Mouse (Mus musculus) megakaryocyte, adult 5-6 weeks (primary cell): ENCODE data around the gene Glyctk. TPM values are rescaled to one million over a fixed set of nuclear protein-coding genes. Genes with fewer than 3 reads are reported as not detected.
"Not testable (repeated sequence)": the region's sequence is repeated elsewhere in the genome, so short reads cannot be mapped to it uniquely, and the experiment has no call there.

Source experiments
- ATAC-seq: 2 replicates; pipeline ENCODE4 v1.8.0; 2016; ENCODE audit warnings: mild to moderate bottlenecking, inconsistent platforms; ENCODE audit not compliant: poor library complexity, severe bottlenecking
- total RNA-seq, 2 experiments: library from RNA; stranded (forward) in 1 of 2; stranded (reverse) in 1 of 2; fragments of 153-499, 151-499 nt in 1 of 2; fragments of 221-1000, 200-1000 nt in 1 of 2; gene quantifications; 2 replicates each; pipeline versions ENCODE4 v1.2.3 to v1.2.4; 2015 to 2017

Gene Glyctk
- total RNA-seq, 2 experiments from 2014 or later: 0.11 to 0.88 TPM

DNA sequence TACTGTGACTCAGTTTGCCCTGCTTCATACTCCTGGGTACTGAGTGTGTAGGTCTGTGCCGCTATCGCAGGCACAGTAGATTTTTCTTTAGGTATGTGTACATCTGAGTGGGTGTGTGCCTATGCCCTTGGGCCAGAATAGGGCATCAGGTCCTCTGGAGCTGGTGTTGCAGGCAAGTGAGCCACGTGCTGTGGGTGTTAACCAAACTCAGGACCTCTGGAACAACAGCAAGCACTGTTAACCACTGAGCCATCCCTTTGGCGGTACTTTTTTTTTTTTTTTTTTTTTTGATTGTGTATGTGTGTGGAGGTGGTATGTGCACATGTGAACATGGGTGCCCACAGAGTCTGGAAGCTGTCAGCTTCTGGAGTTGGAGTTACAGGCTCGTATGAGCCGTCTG is 19.9 kb upstream of the Glyctk start:
- ATAC-seq: peak; percentile 24

DNA sequence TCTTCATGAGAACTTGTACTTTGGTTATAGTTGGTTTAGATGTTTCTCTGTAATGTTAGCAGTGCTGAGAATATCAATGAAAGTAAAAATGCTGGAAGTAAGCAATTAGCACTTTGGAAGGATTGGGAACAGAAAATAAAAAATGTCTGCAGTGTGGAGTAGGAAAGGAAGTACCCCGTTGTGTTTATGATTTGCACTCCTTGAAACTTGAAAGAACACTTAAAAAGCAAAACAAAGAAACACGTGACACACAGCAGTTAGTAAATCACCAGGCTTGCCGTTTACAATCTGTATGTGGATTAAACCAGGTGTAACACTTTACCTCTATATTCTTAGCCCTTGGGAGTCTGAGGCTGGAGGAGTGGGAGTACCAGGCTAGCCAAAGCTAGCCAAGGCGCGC is 18.8 kb upstream of the Glyctk start:
- ATAC-seq: no peak

DNA sequence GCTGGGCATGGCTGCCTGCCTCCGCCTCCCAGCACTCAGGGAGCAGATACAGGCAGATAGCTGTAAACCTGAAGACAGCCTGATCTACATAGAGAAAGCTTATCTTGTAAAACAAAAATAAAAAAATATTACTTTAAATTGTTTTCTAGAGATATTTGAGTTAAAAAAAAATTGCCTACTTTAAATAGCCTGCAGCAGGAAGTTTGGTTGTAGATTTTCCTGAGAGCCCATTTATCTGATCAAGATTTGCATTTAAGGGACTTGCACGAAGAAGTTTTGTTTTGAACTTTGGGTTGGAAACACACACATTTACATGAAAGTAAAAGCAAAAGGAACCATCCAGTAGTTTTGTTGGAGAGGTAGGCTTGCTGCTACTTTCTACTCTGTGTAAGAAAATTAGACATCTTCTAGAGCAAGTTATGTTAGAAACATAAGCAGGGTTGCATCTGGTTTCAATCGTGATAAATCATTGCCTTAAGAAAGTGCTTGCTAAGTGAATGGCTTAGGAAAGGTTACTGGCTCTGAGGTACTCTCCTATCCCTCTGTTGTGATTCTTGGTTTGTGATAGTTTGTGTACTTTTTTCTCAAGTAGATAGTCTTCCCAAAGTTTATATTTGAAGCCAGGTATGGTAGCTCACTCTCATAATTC is 17.7 kb upstream of the Glyctk start:
- no peak for ATAC-seq

DNA sequence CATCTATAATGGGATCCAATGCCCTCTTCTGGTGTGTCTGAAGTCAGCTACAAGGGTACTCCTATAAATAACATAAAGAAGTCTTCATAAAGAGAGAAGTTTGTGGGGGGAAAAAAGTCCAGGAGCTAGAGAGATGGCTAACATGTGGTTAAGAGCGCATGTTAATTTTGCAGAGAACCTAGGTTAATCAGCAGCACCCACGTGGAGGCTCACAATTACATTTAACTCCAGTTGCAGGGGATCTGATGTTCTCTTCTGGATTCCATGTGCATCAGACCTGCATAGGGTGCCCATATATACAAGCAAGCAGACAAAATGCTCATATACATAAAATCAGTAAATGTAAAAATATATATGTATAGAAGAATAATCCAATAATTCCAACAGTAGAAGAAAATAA is 15.4 kb upstream of the Glyctk start:
- no peak for ATAC-seq

DNA sequence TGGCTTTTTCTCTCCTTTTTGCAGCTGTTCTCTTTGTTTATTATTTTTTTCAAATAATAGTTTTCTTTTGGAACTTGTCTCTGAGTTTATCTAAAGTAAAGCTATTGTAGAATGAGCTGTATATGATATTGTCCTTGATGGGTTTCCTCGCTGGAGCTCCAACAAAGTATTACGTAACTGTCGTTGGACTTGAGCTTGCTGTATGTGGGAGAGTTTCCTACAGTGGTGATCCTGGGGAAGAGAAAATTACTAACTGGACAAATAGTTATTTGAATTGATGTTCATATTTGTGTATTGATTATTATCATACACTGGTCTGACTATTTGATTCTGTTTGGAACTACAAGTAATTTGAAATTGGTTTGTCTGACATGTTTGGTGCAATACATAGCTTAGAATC is 14.6 kb upstream of the Glyctk start:
- ATAC-seq: no peak

DNA sequence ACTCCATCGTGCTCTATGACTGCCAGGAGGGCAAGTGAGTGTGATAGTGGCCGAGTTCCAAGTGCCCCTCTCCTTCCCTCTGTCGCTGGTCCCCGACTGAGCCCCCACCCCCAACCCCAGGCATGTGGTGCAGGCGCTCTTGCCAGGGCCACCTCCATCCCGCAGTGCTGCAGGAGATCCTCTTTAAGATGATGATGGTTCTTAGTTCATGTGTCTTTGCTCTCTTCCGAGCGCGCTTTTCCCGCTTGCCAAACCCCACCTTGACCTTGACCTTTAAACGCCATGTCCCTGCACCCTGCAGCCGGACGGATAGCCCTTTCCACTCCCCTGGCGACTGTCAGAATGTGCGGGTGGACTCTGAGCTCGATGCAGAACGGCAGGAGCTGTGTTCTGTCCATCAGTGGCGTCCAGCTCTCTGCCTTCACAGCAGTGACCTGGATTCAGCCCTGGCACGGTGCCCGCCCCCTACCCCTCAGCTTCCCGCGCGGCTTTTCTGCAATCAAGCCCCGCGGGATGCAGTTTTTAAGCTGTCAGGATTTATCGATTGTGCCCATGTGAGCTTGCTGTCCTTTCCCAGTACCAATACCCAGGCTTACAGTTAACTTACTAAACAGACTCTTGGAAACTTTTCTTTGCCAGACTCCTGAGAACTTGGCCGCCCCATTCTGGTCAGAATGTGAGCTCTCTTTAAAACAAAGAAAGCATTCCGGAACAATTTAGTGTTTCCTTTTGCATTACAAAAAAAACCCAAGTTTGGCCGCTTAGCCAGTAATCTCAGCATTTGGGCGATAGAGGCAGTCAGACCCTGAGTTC is 13.6 kb upstream of the Glyctk start:
- peak; percentile 29 for ATAC-seq

DNA sequence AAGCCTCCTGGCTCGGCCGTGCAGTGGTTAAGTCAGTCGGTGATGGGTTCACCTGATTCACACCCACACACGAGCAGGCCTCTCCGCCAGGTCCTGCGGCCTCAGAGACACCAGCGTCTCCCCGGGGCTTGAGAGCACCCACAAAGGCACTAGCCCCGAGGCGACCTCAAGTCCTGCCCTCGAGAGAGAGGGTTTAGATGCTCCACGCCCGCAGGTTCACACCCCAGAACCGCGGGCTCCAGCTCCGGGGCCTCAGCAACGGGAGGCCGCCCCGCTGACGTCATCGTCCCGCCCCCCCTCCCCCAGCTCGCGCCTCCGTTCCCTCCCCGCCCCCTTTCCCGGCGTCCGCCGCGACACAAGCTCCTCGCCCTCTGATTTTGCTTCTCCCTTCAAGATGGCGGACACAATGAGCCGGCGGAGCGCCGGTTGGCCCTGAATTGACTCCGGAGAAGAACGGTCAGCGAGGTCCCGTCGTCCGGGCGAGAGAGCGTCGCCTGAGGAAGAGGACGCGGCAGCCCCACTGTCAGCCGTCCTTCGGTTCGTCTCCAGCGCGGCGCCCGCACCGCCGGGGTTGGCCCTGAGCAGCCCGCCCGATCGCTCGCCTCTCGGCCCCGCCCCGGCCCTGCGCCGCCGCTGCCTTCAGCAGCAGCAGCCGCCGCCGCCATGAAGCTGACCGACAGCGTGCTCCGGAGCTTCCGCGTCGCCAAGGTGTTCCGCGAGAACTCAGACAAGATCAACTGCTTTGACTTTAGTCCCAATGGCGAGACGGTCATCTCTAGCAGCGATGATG is 12.8 kb upstream of the Glyctk start, which contains the start of gene Wdr82:
Gene Wdr82, plus strand, starts transcription at position 373 of the 790 bp plus-strand sequence.
- peak; percentile 87 for ATAC-seq

DNA sequence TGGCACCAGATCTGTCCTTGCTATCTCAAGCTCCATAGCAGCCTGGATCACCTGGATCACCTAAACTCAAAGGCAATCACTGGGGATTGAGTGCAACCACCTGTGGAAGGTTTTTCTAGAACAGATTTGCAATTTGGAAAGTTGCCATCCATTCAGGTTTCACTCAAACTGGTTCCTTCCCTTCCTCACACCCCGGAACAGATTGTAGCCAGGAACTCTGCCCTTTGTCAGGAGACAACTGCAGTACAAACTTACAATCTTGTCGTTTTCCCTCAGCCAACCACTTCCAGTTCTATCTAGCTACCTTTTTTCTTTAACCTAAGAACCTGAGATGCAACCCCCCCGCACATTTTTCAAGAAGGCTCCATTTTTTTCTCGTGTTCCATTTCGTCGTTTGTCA is 12.0 kb upstream of the Glyctk start:
- ATAC-seq: no peak

DNA sequence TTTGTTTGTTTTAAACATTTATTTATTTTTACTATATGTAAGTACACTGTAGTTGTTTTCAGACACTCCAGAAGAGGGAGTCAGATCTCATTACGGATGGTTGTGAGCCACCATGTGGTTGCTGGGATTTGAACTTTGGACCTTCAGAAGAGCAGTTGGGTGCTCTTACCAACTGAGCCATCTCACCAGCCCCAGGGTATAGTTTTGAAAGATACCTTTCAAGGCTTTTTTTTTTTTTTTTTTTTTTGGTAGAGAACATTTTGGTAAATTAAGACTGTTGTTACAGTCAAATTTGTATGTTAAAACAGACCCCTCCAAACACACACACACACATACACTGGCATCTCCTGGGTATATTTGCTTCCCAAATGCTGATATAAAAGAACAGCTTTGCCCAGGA is 11.1 kb upstream of the Glyctk start:
- not testable (repeated sequence) for ATAC-seq

DNA sequence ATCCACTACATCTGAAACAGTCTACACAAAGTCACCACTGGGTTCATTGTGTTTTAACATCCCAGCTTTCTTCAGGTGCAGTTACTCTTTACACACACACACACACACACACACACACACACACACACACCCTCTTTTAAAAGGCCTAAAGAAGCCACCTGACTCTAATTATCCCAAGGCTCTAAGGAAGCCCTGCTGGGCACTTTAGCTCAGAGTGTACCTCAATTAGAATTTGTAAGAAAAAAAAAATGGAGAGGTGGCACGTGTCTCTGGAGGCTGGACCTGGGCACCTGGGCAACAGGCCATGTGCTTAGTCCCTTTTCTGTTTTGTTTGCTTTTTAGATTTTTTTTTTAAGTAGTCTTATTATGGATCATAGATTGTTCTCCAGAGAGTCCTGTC is 9.8 kb upstream of the Glyctk start:
- ATAC-seq: no peak

DNA sequence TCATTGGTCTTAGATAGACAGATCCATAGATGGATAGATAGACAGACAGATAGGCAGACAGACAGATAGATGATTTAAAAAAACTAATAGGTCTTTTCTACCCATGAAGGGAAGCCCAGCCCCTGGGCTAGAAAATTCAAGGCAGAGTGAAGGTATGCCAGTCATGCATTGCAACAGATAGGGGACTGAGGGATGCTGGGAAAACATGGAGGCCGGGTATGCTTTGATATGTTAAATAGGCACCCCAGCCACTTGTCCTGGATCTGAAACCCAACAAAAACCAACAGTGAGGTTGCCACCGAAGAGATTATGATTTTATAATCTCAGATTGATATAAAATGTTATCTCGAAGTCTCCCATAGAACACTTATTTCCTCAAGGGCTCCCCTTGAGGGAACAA is 9.3 kb upstream of the Glyctk start:
- no peak for ATAC-seq

DNA sequence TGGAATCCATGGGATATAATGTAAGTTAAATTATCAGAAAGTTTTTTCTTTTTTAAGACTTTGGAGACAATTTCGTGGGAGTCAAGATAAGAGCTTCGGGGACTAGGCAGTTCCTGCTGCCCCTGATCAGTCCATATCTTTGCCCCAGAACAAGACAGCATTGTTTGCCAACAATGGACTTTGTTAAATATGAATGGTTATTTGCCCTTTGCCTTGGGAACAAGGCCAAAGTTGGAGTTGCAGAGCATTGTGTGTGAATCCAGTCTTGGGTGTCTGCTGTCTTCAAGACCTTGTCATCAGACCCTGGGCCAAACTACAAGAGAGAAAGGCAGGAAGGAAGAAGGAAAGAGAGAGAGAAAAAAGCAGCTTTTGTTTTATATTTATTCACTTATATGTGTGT is 8.8 kb upstream of the Glyctk start:
- no peak for ATAC-seq

DNA sequence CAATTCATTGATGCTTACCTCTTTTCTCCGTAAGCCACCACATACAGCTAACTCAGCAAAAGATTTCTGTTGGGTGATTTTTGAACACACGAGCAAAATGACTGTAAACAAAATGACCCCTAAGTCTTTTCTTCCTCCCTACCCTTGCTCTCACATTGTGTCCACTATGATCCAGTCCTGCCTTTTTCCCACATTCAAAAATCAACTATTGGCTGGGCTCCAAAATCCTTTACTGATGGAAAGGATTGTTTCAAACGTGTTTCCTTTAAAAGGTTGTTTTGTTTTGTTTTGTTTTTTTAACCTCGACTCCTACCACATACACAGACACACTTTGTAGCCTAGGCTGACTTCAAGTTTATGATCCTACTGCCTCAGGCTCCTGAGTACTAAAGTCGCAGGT is 2.5 kb upstream of the Glyctk start:
- peak; percentile 5 for ATAC-seq

DNA sequence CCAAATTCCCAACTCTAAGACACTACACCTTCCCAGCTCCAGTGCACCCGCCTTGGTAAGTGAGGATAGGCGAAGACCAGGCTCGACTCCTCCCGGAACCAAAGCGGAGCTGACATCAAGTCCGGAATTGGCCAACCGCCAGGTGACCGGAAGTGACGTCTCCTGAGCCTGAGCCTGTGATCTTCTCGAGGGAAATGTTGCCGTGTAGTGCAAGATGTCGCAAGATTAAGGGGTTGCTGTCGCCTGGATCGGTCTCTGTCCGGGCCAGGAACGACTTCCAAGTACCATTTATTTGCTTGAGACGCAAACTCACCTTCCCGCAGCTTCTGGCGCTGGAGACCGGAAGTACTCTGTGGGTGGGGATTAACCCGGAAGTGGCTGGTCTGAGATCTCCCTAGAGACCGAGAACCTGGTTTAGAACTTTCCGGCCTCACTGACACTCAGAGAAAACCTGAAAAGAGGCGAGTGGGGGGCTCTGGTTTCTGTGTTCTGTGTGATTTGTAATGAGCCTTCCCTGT is 1.9 kb upstream of the Glyctk start:
- ATAC-seq: peak; percentile 84

DNA sequence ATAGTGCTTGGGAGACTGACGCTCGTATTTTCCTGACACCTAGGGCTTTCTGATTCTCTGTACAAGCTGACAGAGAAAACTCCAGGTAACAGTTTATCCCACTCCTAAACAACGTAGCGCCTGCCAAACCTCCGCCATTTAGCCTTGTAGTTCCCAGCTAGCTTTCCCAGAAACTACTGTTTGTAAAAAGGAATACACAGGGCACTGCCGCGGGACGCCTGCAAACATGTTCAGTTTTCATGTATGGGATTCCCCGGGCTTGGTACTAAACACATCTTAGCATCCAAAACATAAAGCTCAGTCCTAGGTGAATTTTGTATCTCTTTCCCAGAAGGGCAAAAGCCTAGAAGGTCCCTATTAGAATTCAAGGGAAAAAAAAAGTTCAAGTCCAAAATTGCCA is 1.3 kb upstream of the Glyctk start:
- no peak for ATAC-seq

DNA sequence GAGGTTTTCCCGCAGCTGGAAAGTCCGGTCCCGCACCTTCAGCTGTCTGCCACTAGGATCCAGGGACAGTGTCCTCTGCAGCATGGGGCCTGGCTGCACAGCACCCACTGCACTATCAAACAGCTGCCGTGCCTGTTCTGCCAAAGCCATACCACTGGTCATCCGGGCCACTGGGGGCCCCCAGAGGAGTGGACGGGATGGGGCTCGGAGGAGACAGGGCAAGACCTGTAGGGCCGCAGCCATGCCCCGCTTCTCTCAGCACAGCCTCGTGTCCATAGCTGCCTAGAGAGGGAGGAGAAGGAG is 364 bp downstream of the Glyctk start:
- ATAC-seq: no peak

DNA sequence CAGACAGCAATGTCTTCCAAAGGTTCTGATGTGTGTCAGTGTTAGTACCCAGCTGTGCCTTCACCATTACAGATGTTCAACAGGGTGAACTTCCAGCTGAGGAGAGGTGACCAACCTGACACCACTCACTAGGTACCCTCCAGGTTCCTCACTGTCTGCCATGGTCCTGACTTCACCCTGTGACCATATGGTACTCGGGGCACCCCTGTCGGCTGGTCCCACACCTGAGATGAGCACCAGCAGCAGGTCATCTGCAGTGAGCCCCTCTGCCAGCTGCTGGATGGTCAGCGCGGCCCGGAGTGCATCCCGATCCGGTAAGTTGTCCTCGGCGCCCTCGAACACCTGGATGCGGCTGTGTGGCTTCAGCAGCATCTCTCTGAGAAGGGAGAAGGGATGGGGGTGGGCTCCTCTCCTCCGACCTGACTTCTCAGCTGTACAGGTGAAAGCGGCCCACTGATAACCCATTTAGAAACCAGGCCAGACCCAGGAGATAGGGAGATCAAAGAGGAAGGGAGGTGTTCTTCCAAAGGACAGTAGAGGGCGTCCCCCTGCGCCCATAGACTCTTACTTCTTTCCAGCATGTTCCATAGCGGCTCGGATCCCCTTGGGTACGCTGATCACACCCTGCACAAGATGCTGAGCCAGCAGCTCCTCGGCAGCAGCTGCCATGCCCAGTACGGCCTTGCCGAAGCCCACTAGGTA is 866 bp downstream of the Glyctk start:
- ATAC-seq: no peak

DNA sequence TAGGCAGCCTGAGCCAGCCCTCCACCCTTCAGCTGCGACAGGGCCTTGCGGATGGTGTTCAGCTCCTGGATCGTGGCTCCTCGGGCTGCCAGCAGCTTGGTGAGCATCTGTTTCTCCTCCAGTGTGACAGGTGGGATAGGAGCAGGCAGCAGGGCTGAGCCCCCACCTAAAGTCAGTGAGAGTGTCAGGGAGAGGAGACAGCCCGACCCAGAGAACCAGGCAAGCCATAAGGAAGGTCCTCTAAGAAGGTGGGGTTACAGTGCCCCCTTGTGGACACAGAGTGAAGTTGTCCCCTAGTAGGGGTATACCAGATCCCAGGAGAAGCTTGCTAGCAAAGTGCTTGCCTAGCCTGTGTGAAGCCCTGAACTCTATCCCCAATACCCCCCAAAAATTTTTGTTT is 1.5 kb downstream of the Glyctk start:
- ATAC-seq: peak; percentile 58

DNA sequence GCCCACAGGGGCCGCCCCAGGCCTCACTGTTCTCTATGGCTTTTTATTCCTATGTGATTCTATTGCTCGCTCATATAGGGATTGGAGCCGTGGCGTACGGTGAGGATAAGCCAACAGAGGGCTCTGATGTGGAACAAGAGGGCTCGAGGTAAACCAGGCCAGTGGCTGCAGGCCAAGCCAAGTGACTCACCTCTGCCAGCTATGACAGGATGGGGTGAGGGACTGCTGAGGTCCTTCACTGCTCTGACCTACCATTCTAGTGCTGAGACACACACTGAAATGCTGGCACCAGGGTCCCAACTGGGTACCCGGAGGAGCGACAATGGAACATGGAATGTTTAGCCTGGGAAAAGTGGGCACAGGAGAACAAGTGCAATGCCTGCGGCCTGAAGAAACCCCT is 3.8 kb downstream of the Glyctk start:
- no peak for ATAC-seq

DNA sequence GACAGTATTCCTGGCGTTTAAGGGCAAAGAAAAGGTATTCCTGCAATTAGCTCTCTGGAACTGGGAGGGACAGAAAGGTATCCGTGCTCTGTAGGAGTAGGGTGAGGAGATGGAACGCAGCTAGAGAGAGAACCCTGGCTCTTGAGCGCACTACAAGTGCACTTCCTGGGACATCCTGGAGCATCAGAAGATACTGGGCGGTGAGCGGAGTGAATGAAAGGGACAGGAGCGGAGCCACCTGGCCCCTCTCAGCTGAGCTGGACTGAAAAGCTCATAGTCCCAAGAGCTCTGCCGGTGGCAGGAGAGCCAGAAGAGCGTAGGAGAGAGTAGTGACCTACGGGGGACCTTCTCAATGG is 8.6 kb downstream of the Glyctk start:
- no peak for ATAC-seq
